In the genomic region with DNA sequence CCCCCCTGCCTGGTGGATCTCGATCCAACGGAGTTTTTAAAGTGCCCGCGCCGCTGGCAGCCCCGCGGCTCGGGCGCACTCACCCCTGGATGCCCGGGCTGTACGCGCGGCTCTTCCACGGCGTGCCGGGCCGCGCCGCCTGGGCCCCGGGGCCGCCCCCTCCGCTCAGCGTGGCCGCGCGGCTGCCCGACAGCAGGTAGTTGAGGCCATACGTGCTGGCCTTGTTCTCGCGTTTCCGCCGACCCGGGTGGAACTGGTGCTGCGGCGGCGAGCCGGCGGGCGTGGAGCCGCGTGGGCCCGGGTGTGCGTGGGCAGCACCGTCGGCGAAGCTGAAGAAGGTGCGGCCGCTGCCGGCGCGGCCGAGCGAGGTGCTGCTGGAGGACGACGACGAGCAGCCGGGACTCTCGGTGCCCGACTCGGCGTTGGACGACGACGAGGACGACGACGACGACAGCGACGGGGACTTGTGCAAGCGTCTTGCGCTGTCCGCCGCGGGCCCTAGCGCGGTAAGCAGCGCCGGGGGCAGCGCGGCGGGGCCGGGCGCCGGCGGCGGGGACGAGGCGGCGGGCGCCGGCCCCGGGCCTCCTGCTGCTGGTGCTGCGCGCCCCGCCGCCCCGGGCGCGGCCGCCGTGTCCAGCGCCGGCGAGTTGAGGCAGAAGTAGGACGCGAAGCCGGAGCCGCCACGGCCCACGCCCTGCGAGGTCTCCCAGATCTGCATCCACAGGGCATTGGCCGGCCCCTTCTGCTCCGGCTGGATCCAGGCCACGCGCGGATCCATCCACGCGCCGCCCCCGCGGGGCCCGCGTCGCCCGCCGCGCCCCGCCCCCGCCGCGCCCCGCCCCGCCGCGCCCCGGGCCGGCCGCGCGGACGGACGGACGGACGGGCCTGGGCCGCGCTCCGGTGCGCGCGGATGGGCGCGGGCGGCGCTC, we compare ENCODE assay signal across 8 mouse cellular contexts. TPM values are rescaled to one million over a fixed set of nuclear protein-coding genes. Genes with fewer than 3 reads are reported as not detected.
DNase-seq lines count a peak whose midpoint lies in the region; ATAC-seq and TF ChIP-seq lines count a peak whose summit lies in the region.

A gene (plus strand): TSS at position 342 of the 929 bp plus-strand sequence.

- DNase-seq in A20 (ENCODE audit: low read depth, low spot score): peak; percentile 48
- peak; percentile 66 for DNase-seq in adrenal gland, postnatal 25 days
- no peak for DNase-seq in heart, embryonic 10.5 days (ENCODE audit: low spot score)
- peak; percentile 55 for DNase-seq in kidney, adult 9 months
- no peak for DNase-seq in liver, adult 2 months (ENCODE audit: extremely low read depth, low read depth, low spot score)
- peak; percentile 6 for DNase-seq in monocyte, adult 2 months (ENCODE audit: low read depth in 1 of 2, low spot score in 2 of 2)

- TF ChIP-seq POLR2A in liver, adult 2 months (IDR thresholded peaks at IDR 0.05; ENCODE audit: extremely low read depth, insufficient read depth, low read length): 0 out of 2 replicates have a peak, but pooled peaks have one; percentile 30

- H3K36me3 ChIP-seq in embryonic facial prominence, embryonic 15.5 days: peaks cover 8% of the 10 kb centered on the region; the same call in 1 of the 2 replicates
- H3K36me3 ChIP-seq in heart, embryonic 10.5 days: peaks cover 16% of the 10 kb centered on the region
- no peaks in the 10 kb centered on the region for H3K36me3 ChIP-seq in liver, adult 2 months (ENCODE audit: control insufficient read depth, insufficient read depth, low read length)
- no peaks in the 10 kb centered on the region for H3K36me3 ChIP-seq in stomach, embryonic 15.5 days

- no peaks in the 10 kb centered on the region for H3K9me3 ChIP-seq in embryonic facial prominence, embryonic 15.5 days (replicated peaks)
- H3K9me3 ChIP-seq in heart, embryonic 10.5 days: no peaks in the 10 kb centered on the region
- H3K9me3 ChIP-seq in stomach, embryonic 15.5 days: no peaks in the 10 kb centered on the region

- under 1% methylated on average over 146 of the region's 155 CpGs for WGBS in embryonic facial prominence, embryonic 15.5 days
- whole genome bisulfite sequencing in heart, embryonic 10.5 days: 11% methylated on average over 133 of the region's 155 CpGs
- WGBS in liver, adult 2 months: 10% methylated on average over 134 of the region's 155 CpGs
- under 1% methylated on average over 119 of the region's 155 CpGs for WGBS in stomach, embryonic 15.5 days

- H3K4me2 ChIP-seq in embryonic facial prominence, embryonic 15.5 days (replicated peaks): peak within 1 kb of the TSS; percentile 85
- H3K4me2 ChIP-seq in stomach, embryonic 15.5 days: peak within 1 kb of the TSS; percentile 83

- TF ChIP-seq CTCF in liver, adult 2 months (IDR thresholded peaks at IDR 0.05; ENCODE audit: low read depth, low read length): no peak

- H3K9ac ChIP-seq in embryonic facial prominence, embryonic 15.5 days: peak within 1 kb of the TSS; percentile 75
- H3K9ac ChIP-seq in liver, adult 2 months (ENCODE audit: low read depth, low read length): peak within 1 kb of the TSS; percentile 98
- H3K9ac ChIP-seq in stomach, embryonic 15.5 days: peak within 1 kb of the TSS; percentile 71

- no peaks in the 10 kb centered on the region for H3K27me3 ChIP-seq in embryonic facial prominence, embryonic 15.5 days
- no peaks in the 10 kb centered on the region for H3K27me3 ChIP-seq in heart, embryonic 10.5 days (ENCODE audit: insufficient read depth, poor library complexity, severe bottlenecking)
- no peaks in the 10 kb centered on the region for H3K27me3 ChIP-seq in liver, adult 2 months (ENCODE audit: control insufficient read depth, insufficient read depth, low read length)
- H3K27me3 ChIP-seq in stomach, embryonic 15.5 days (replicated peaks): no peaks in the 10 kb centered on the region

- H3K27ac ChIP-seq in embryonic facial prominence, embryonic 15.5 days (replicated peaks): peak within 1 kb of the TSS; percentile 95
- H3K27ac ChIP-seq in heart, embryonic 10.5 days: peak within 1 kb of the TSS; percentile 99
- peak within 1 kb of the TSS; percentile 97 for H3K27ac ChIP-seq in liver, adult 2 months (replicated peaks; ENCODE audit: insufficient read depth, low read depth, low read length)
- peak within 1 kb of the TSS; percentile 93 for H3K27ac ChIP-seq in stomach, embryonic 15.5 days

- H3K4me3 ChIP-seq in embryonic facial prominence, embryonic 15.5 days (replicated peaks): peak within 1 kb of the TSS; percentile 93
- H3K4me3 ChIP-seq in heart, embryonic 10.5 days: peak within 1 kb of the TSS; percentile 96
- H3K4me3 ChIP-seq in liver, adult 2 months (ENCODE audit: insufficient read depth, low read depth, low read length): peak within 1 kb of the TSS; percentile 96
- peak within 1 kb of the TSS; percentile 78 for H3K4me3 ChIP-seq in stomach, embryonic 15.5 days (replicated peaks)

- H3K4me1 ChIP-seq in embryonic facial prominence, embryonic 15.5 days: peaks cover 58% of the 10 kb centered on the region
- H3K4me1 ChIP-seq in heart, embryonic 10.5 days: peaks cover 51% of the 10 kb centered on the region
- peaks cover 33% of the 10 kb centered on the region for H3K4me1 ChIP-seq in liver, adult 2 months (ENCODE audit: control insufficient read depth, insufficient read depth, low read length)
- peaks cover 35% of the 10 kb centered on the region for H3K4me1 ChIP-seq in stomach, embryonic 15.5 days

- H3K79me2 ChIP-seq in liver, adult 2 months (ENCODE audit: control insufficient read depth, insufficient read depth, low read length): peaks cover 43% of the 10 kb centered on the region

- no peak; the same call in 1 of the 2 replicates for ATAC-seq in embryonic facial prominence, embryonic 15.5 days (ENCODE audit: insufficient number of reproducible peaks, low FRiP score, low TSS enrichment, low read depth)
- no peak; the same call in 1 of the 2 replicates for ATAC-seq in stomach, embryonic 15.5 days (ENCODE audit: insufficient read depth, low FRiP score, low read depth)

RNA-seq across cellular contexts. Expression of the gene that starts here (rescaled TPM):
- total RNA-seq in adrenal gland, postnatal 25 days (2021): 84.4 and 102 TPM in 2 replicates
- polyA plus RNA-seq in embryonic facial prominence, embryonic 15.5 days (2015; fragmentation: Nextera tagmentation; extraction: Ambion mirVana): 116 and 119 TPM in 2 replicates
- 106 and 140 TPM in 2 replicates for polyA plus RNA-seq in heart, embryonic 10.5 days (2016; fragmentation: Nextera tagmentation; extraction: Ambion mirVana)
- total RNA-seq in liver, adult 2 months (2014; rRNA removed): 74.1 and 81.0 TPM in 2 replicates
- polyA plus RNA-seq in liver, adult 2 months (2012; rRNA removed): 40.5 and 48.3 TPM in 2 replicates
- polyA plus RNA-seq in stomach, embryonic 15.5 days (2015; fragmentation: Nextera tagmentation; extraction: Ambion mirVana): 117 and 120 TPM in 2 replicates

Comparison
In these comparisons a context has a peak if more than half of its experiments do, and no peak if none do; other contexts are left out.
1. DNase-seq: peak in A20 (single experiment), adrenal gland, postnatal 25 days (single experiment), kidney, adult 9 months (single experiment) and monocyte, adult 2 months (2 of 2); none in heart, embryonic 10.5 days (single experiment) and liver, adult 2 months (single experiment).
2. Peak in every context shown above with its lines, with median percentiles within 50 percentile points of each other: H3K27ac ChIP-seq, H3K4me3 ChIP-seq and H3K9ac ChIP-seq.